Mouse (Mus musculus) limb, embryonic 15.5 days (tissue): ENCODE data around the gene Map4k2. TPM values are rescaled to one million over a fixed set of nuclear protein-coding genes. Genes with fewer than 3 reads are reported as not detected.

Source experiments
- ATAC-seq: fragments of 200-750 bp; cut with Nextera tagmentation; 2 replicates; pipeline ENCODE4 v1.8.0; 2017; ENCODE audit warnings: low read depth, moderate TSS enrichment; ENCODE audit not compliant: insufficient number of reproducible peaks, low FRiP score, low TSS enrichment
- H3K27ac ChIP-seq: fragments of 300-500 bp; sonication (generic); 2 replicates; pipeline ENCODE4 v1.5.1; 2015; ENCODE audit warnings: moderate library complexity, mild to moderate bottlenecking, inconsistent platforms
- H3K27me3 ChIP-seq: fragments of 300-500 bp; sonication (generic); 2 replicates; pipeline ENCODE4 v1.6.1; 2015; ENCODE audit warnings: inconsistent platforms
- H3K36me3 ChIP-seq: fragments of 300-500 bp; sonication (generic); 2 replicates; pipeline ENCODE4 v1.6.1; 2015; ENCODE audit warnings: inconsistent platforms
- H3K4me1 ChIP-seq: fragments of 300-500 bp; sonication (generic); 2 replicates; pipeline ENCODE4 v1.6.1; 2015; ENCODE audit warnings: inconsistent platforms
- H3K4me2 ChIP-seq: fragments of 300-500 bp; sonication (generic); 2 replicates; pipeline ENCODE4 v1.6.1; 2015; ENCODE audit warnings: mild to moderate bottlenecking, inconsistent platforms
- H3K4me3 ChIP-seq: fragments of 300-500 bp; sonication (generic); 2 replicates; pipeline ENCODE4 v1.5.1; 2015; ENCODE audit warnings: mild to moderate bottlenecking, inconsistent platforms
- H3K9ac ChIP-seq: fragments of 300-500 bp; sonication (generic); 2 replicates; pipeline ENCODE4 v1.6.1; 2015; ENCODE audit warnings: inconsistent platforms
- H3K9me3 ChIP-seq: fragments of 300-500 bp; sonication (generic); 2 replicates; pipeline ENCODE4 v1.6.1; 2016; ENCODE audit warnings: inconsistent platforms
- WGBS: fragments of 180-500 bp; shearing (Covaris S2); methylation state at CpG from one replicate; pipeline ENCODE4 v1.1.7; 2015; 5-methylcytosine and 5-hydroxymethylcytosine counted together
- polyA plus RNA-seq: library from polyadenylated mRNA; unstranded; fragments of >200 nt; fragmentation: Nextera tagmentation; extraction: Ambion mirVana; gene quantifications from 2 replicates; pipeline ENCODE4 v1.2.1, GENCODE M21; 2015

The Map4k2 gene
- polyA plus RNA-seq, 1 experiment from 2014 or later = 16.2 TPM

- no peaks in the 10 kb centered on the region for H3K27me3 ChIP-seq
- no peak overlapping the region for H3K4me2 ChIP-seq
- H3K9me3 ChIP-seq = no peaks in the 10 kb centered on the region
- ATAC-seq = no peak
- H3K27ac ChIP-seq = no peak overlapping the region
- 18% methylated on average over 14 of the region's 14 CpGs for WGBS
- peaks cover 18% of the 10 kb centered on the region for H3K4me1 ChIP-seq
- H3K9ac ChIP-seq = no peak overlapping the region
- H3K36me3 ChIP-seq = peaks cover 62% of the 10 kb centered on the region
- no peak overlapping the region for H3K4me3 ChIP-seq
Observed at GRCm38 (mm10) chr19:6349215-6349983, 8.5 kb downstream of the Map4k2 start.

GRCm38 (mm10) chr19:6351431-6352106 is 10.6 kb downstream of the Map4k2 start:
- 61% methylated on average over 14 of the region's 14 CpGs for WGBS
- H3K4me3 ChIP-seq = no peak overlapping the region
- no peak for ATAC-seq
- no peaks in the 10 kb centered on the region for H3K9me3 ChIP-seq
- peaks cover 18% of the 10 kb centered on the region for H3K4me1 ChIP-seq
- H3K27ac ChIP-seq = no peak overlapping the region
- peaks cover 48% of the 10 kb centered on the region for H3K36me3 ChIP-seq
- 0 out of 2 replicates have a peak overlapping the region, but pooled peaks have one; percentile 8 for H3K9ac ChIP-seq
- no peak overlapping the region for H3K4me2 ChIP-seq
- no peaks in the 10 kb centered on the region for H3K27me3 ChIP-seq

GRCm38 (mm10) chr19:6352107-6352505 is 11.2 kb downstream of the Map4k2 start:
- H3K9ac ChIP-seq = no peak overlapping the region
- 74% methylated on average over 2 of the region's 2 CpGs for WGBS

GRCm38 (mm10) chr19:6354030-6354429 is 13.1 kb downstream of the Map4k2 start:
- no peak overlapping the region for H3K4me2 ChIP-seq
- no peak overlapping the region for H3K4me3 ChIP-seq
- no peak overlapping the region for H3K27ac ChIP-seq
- H3K9me3 ChIP-seq = no peaks in the 10 kb centered on the region
- no peak for ATAC-seq
- WGBS = 85% methylated on average over 7 of the region's 7 CpGs
- H3K4me1 ChIP-seq = peaks cover 12% of the 10 kb centered on the region
- H3K9ac ChIP-seq = no peak overlapping the region
- no peaks in the 10 kb centered on the region for H3K27me3 ChIP-seq
- peaks cover 41% of the 10 kb centered on the region for H3K36me3 ChIP-seq

More at GRCm38 (mm10) chr19:6352107-6352505, 11.2 kb downstream of the Map4k2 start:
- H3K4me2 ChIP-seq = no peak overlapping the region
- peaks cover 43% of the 10 kb centered on the region for H3K36me3 ChIP-seq
- no peak overlapping the region for H3K27ac ChIP-seq
- no peak overlapping the region for H3K4me3 ChIP-seq
- peaks cover 18% of the 10 kb centered on the region for H3K4me1 ChIP-seq
- no peaks in the 10 kb centered on the region for H3K9me3 ChIP-seq
- H3K27me3 ChIP-seq = no peaks in the 10 kb centered on the region
- ATAC-seq = no peak

GRCm38 (mm10) chr19:6361291-6361690 is 20.4 kb downstream of the Map4k2 start:
- no peaks in the 10 kb centered on the region for H3K9me3 ChIP-seq
- no peak overlapping the region for H3K27ac ChIP-seq
- peaks cover 10% of the 10 kb centered on the region for H3K4me1 ChIP-seq
- H3K4me3 ChIP-seq = no peak overlapping the region
- H3K4me2 ChIP-seq = no peak overlapping the region
- 92% methylated on average over 3 of the region's 3 CpGs for WGBS
- no peak for ATAC-seq
- peaks cover 23% of the 10 kb centered on the region for H3K36me3 ChIP-seq
- H3K27me3 ChIP-seq = no peaks in the 10 kb centered on the region
- no peak overlapping the region for H3K9ac ChIP-seq

- Histone ChIP-seq H3K27me3 (no peaks in the 10 kb centered on the region), H3K9me3 (no peaks in the 10 kb centered on the region), H3K9ac (peak overlapping the region; percentile 40; the same call in 1 of the 2 replicates), H3K36me3 (peaks cover 39% of the 10 kb centered on the region), H3K4me1 (peaks cover 13% of the 10 kb centered on the region), H3K4me3 (peak overlapping the region; percentile 100), H3K4me2 (peak overlapping the region; percentile 52), H3K27ac (peak overlapping the region; percentile 76)
- under 1% methylated on average over 11 of the region's 11 CpGs for WGBS
- no peak for ATAC-seq
Observed at GRCm38 (mm10) chr19:6363091-6363410, 22.1 kb downstream of the Map4k2 start.

- H3K4me3 ChIP-seq = peak within 1 kb of the TSS; percentile 100
- H3K36me3 ChIP-seq = peaks cover 43% of the 10 kb centered on the region
- peaks cover 13% of the 10 kb centered on the region for H3K4me1 ChIP-seq
- WGBS = under 1% methylated on average over 71 of the region's 85 CpGs
- peak within 1 kb of the TSS; percentile 72 for H3K4me2 ChIP-seq
- H3K9ac ChIP-seq = peak within 1 kb of the TSS; percentile 99
- no peaks in the 10 kb centered on the region for H3K27me3 ChIP-seq
- peak within 1 kb of the TSS; percentile 98 for H3K27ac ChIP-seq
- H3K9me3 ChIP-seq = no peaks in the 10 kb centered on the region
- ATAC-seq = peak; percentile 98
Observed at GRCm38 (mm10) chr19:6363411-6364240, 22.7 kb downstream of the Map4k2 start, which contains the start of gene Sf1. Sf1 (plus strand) TSS chr19:6363690.

- H3K27me3 ChIP-seq = no peaks in the 10 kb centered on the region
- no peaks in the 10 kb centered on the region for H3K9me3 ChIP-seq
- H3K9ac ChIP-seq = peak overlapping the region; percentile 99
- H3K4me3 ChIP-seq = peak overlapping the region; percentile 100
- peak overlapping the region; percentile 98 for H3K27ac ChIP-seq
- no peak for ATAC-seq
- H3K4me1 ChIP-seq = peaks cover 13% of the 10 kb centered on the region
- peak overlapping the region; percentile 72 for H3K4me2 ChIP-seq
- under 1% methylated on average over 54 of the region's 55 CpGs for WGBS
- H3K36me3 ChIP-seq = peaks cover 46% of the 10 kb centered on the region
Observed at GRCm38 (mm10) chr19:6364317-6364725, 23.4 kb downstream of the Map4k2 start.

GRCm38 (mm10) chr19:6364842-6365241 is 23.9 kb downstream of the Map4k2 start:
- ATAC-seq = no peak
- WGBS = 1% methylated on average over 2 of the region's 2 CpGs

GRCm38 (mm10) chr19:6370175-6370574 is 29.2 kb downstream of the Map4k2 start:
- ATAC-seq = no peak
- 89% methylated on average over 2 of the region's 2 CpGs for WGBS
- Histone ChIP-seq H3K27ac (no peak overlapping the region), H3K4me3 (no peak overlapping the region), H3K4me2 (no peak overlapping the region), H3K9ac (no peak overlapping the region), H3K36me3 (peaks cover 93% of the 10 kb centered on the region), H3K9me3 (no peaks in the 10 kb centered on the region), H3K27me3 (no peaks in the 10 kb centered on the region), H3K4me1 (peaks cover 9% of the 10 kb centered on the region)

More at GRCm38 (mm10) chr19:6364842-6365241, 23.9 kb downstream of the Map4k2 start:
- H3K4me1 ChIP-seq = peaks cover 13% of the 10 kb centered on the region
- H3K27me3 ChIP-seq = no peaks in the 10 kb centered on the region
- H3K36me3 ChIP-seq = peaks cover 50% of the 10 kb centered on the region
- no peaks in the 10 kb centered on the region for H3K9me3 ChIP-seq
- H3K27ac ChIP-seq = peak overlapping the region; percentile 98; the same call in 1 of the 2 replicates
- peak overlapping the region; percentile 72 for H3K4me2 ChIP-seq
- H3K9ac ChIP-seq = peak overlapping the region; percentile 99
- peak overlapping the region; percentile 100 for H3K4me3 ChIP-seq

- H3K9me3 ChIP-seq = no peaks in the 10 kb centered on the region
- H3K27ac ChIP-seq = no peak overlapping the region
- H3K9ac ChIP-seq = no peak overlapping the region
- no peak overlapping the region for H3K4me2 ChIP-seq
- H3K4me1 ChIP-seq = no peaks in the 10 kb centered on the region
- WGBS = 92% methylated on average over 3 of the region's 3 CpGs
- H3K36me3 ChIP-seq = peaks cover 95% of the 10 kb centered on the region
- no peak for ATAC-seq
- no peak overlapping the region for H3K4me3 ChIP-seq
- no peaks in the 10 kb centered on the region for H3K27me3 ChIP-seq
Observed at GRCm38 (mm10) chr19:6372433-6372832, 31.5 kb downstream of the Map4k2 start.
